Mouse (Mus musculus) liver, embryonic 14.5 days (tissue): ENCODE data around the gene Hibadh. TPM values are rescaled to one million over a fixed set of nuclear protein-coding genes. Genes with fewer than 3 reads are reported as not detected.

Source experiments
- ATAC-seq: fragments of 200-750 bp; cut with Nextera tagmentation; 2 replicates; pipeline ENCODE4 v1.8.0; 2017; ENCODE audit warnings: moderate number of reproducible peaks, mild to moderate bottlenecking, moderate library complexity; ENCODE audit not compliant: insufficient read depth
- DNase-seq, 3 experiments: peaks; one replicate each; pipeline ENCODE4 v3.0.0-alpha.2; 2012 to 2013; ENCODE audit warnings: low read depth in 3 of 3, low spot score in 3 of 3
- H3K27ac ChIP-seq: fragments of 300-500 bp; sonication (generic); 2 replicates; pipeline ENCODE4 v1.5.1; 2014; ENCODE audit warnings: moderate library complexity, mild to moderate bottlenecking, control low read depth, inconsistent platforms
- H3K27me3 ChIP-seq: fragments of 300-500 bp; sonication (generic); 2 replicates; pipeline ENCODE4 v1.6.1; 2014; ENCODE audit warnings: mild to moderate bottlenecking, low read length, moderate library complexity; ENCODE audit not compliant: control insufficient read depth, insufficient read depth
- H3K36me3 ChIP-seq: fragments of 300-500 bp; sonication (generic); replicated peaks from 2 replicates; pipeline ENCODE4 v1.6.1; 2014; ENCODE audit warnings: low read depth; ENCODE audit not compliant: control insufficient read depth, insufficient read depth
- H3K4me1 ChIP-seq, 2 experiments: fragments of 200-500 bp in 1 of 2; fragments of 300-500 bp in 1 of 2; sonication (generic) in 1 of 2; replicated peaks; 2 replicates each; pipeline ENCODE4 v1.6.1; 2012 to 2014; ENCODE audit warnings: antibody characterized with exemption in 1 of 2, inconsistent platforms in 1 of 2, low read length in 1 of 2; ENCODE audit not compliant: control insufficient read depth in 2 of 2, insufficient read depth in 2 of 2
- H3K4me2 ChIP-seq: fragments of 300-500 bp; sonication (generic); 2 replicates; pipeline ENCODE4 v1.6.1; 2014; ENCODE audit warnings: low read depth, mild to moderate bottlenecking, control low read depth, moderate library complexity
- H3K4me3 ChIP-seq, 2 experiments: fragments of 200-500 bp in 1 of 2; fragments of 300-500 bp in 1 of 2; sonication (generic) in 1 of 2; 2 replicates each; pipeline ENCODE4 v1.5.1; 2012 to 2014; ENCODE audit warnings: low read depth in 2 of 2, low read length in 2 of 2, mild to moderate bottlenecking in 2 of 2, control low read depth in 1 of 2, inconsistent platforms in 1 of 2, moderate library complexity in 1 of 2; ENCODE audit not compliant: insufficient read depth in 1 of 2
- H3K9ac ChIP-seq: fragments of 300-500 bp; sonication (generic); replicated peaks from 2 replicates; pipeline ENCODE4 v1.6.1; 2014; ENCODE audit warnings: mild to moderate bottlenecking, control low read depth, moderate library complexity
- H3K9me3 ChIP-seq: fragments of 300-500 bp; sonication (generic); 2 replicates; pipeline ENCODE4 v1.6.1; 2016; ENCODE audit warnings: low read length, mixed read lengths; ENCODE audit not compliant: control insufficient read depth
- CTCF ChIP-seq: IDR thresholded peaks from 2 replicates; pipeline ENCODE4 v1.5.1; 2016; ENCODE audit warnings: antibody characterized with exemption, low read depth, control low read depth
- EP300 ChIP-seq: IDR thresholded peaks from 2 replicates; pipeline ENCODE4 v1.6.1; 2016; ENCODE audit warnings: antibody characterized with exemption, low read depth
- WGBS: fragments of 180-500 bp; shearing (Covaris S2); extraction: QIAGEN DNeasy Blood & Tissue Kit; methylation state at CpG from one replicate; pipeline ENCODE4 v1.1.7; 2014; ENCODE audit not compliant: insufficient replicate concordance; 5-methylcytosine and 5-hydroxymethylcytosine counted together
- polyA plus RNA-seq, 2 experiments: library from polyadenylated mRNA; depleted of rRNA in 1 of 2; stranded (reverse) in 1 of 2; unstranded in 1 of 2; fragments of >200 nt; fragmentation: Nextera tagmentation in 1 of 2; extraction: Ambion mirVana in 1 of 2; gene quantifications; 2 replicates each; pipeline versions ENCODE4 v1.2.1 to v1.2.3; 2012 to 2014

Hibadh gene
- 18.5 and 26.6 TPM in 2 replicates for polyA plus RNA-seq (2012; rRNA removed)
- 41.7 and 42.5 TPM in 2 replicates for polyA plus RNA-seq (2014; fragmentation: Nextera tagmentation; extraction: Ambion mirVana)

DNA sequence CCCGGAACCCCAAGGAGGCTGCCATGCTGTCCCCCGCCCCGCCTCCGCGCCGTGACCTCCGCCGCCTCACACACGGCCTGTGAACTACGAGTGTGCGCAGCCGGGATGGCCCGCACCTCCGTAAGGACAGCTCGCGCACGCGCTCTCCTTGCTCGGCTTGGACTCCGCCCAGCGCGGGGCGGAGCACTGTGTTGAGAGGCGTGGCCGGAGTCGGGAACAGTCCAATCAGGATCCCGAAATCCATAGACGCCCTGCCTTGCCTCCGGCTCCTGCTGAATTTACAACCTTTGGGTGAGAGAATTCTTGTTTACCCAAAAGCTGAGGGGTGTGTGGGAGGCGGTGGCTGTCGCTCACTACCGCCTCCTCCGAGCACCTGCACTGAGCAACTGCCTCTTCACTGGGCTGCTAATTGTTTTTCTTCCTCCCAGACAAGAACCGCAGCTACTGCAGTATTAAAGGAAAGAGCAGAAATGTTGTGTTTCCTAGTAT, at the start of gene Hibadh:
Gene Hibadh (minus strand): TSS at position 166 of the 489 bp plus-strand sequence.
- H3K36me3 ChIP-seq, result no peaks in the 10 kb centered on the region
- H3K27ac ChIP-seq, result peak within 1 kb of the TSS; percentile 80
- H3K27me3 ChIP-seq, result no peaks in the 10 kb centered on the region
- TF ChIP-seq EP300 (no peak), CTCF (peak; percentile 79)
- peak within 1 kb of the TSS; percentile 82 for H3K4me2 ChIP-seq
- H3K4me1 ChIP-seq, result peaks cover 3 to 13% of the 10 kb centered on the region in 2 experiments; a peak in 3 of 4 replicates
- peak within 1 kb of the TSS; percentile 75 to 82 for H3K4me3 ChIP-seq
- H3K9ac ChIP-seq, result peak within 1 kb of the TSS; percentile 67
- DNase-seq (peak; percentile 95 to 96 (median 96)), ATAC-seq (peak; percentile 99)
- WGBS, result under 1% methylated on average over 34 of the region's 34 CpGs
- no peaks in the 10 kb centered on the region for H3K9me3 ChIP-seq

DNA sequence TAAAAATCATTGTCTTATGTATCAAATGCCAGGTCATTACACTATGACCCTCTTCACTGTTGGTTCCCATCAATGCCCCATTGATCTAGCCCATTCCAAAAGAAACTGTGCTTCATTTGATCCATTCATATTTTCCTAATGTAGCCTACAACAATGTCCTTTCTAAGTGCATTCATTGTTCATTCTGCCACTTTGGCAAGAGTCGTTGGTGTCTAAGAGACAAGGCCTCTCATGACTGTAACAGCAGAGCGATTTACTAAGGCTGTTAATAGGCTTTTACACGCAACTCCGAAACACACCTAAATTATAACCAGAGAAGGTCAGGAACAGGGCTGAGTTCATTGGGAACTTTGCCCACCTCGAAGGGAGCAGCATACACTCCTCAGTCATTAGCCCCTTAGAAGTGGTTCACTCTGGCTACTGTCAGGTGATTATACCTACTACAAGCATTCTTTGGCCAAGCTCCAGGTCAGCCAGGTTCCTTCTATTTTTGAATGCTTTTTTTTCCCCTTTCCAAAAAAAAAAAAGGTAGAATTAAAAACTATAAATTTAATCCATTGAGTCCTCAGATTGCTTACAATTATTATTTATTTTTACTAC, 46.8 kb upstream of the Hibadh start:
- no peak for TF ChIP-seq EP300
- TF ChIP-seq CTCF, result no peak
- no peaks in the 10 kb centered on the region for H3K4me1 ChIP-seq
- ATAC-seq (no peak), DNase-seq (no peak)
- H3K9me3 ChIP-seq, result no peaks in the 10 kb centered on the region
- H3K36me3 ChIP-seq, result no peaks in the 10 kb centered on the region
- no peak overlapping the region for H3K4me2 ChIP-seq
- H3K4me3 ChIP-seq, result no peak overlapping the region
- no peak overlapping the region for H3K27ac ChIP-seq
- no peaks in the 10 kb centered on the region for H3K27me3 ChIP-seq
- 66% methylated on average over 5 of the region's 5 CpGs for whole genome bisulfite sequencing
- no peak overlapping the region for H3K9ac ChIP-seq

GRCm38 (mm10) chr6:52682607-52683006, 42.4 kb upstream of the Hibadh start:
- Histone ChIP-seq H3K36me3 (no peaks in the 10 kb centered on the region), H3K9ac (no peak overlapping the region), H3K27ac (no peak overlapping the region), H3K4me3 (no peak overlapping the region), H3K4me1 (no peaks in the 10 kb centered on the region), H3K9me3 (no peaks in the 10 kb centered on the region), H3K4me2 (no peak overlapping the region), H3K27me3 (no peaks in the 10 kb centered on the region)
- 60% methylated on average over 3 of the region's 3 CpGs for WGBS
- DNase-seq, result no peak
- TF ChIP-seq CTCF, result no peak
- no peak for ATAC-seq

GRCm38 (mm10) chr6:52681847-52682485, 41.8 kb upstream of the Hibadh start:
- no peaks in the 10 kb centered on the region for H3K9me3 ChIP-seq
- ATAC-seq (no peak), DNase-seq (no peak)
- no peaks in the 10 kb centered on the region for H3K27me3 ChIP-seq
- no peak overlapping the region for H3K4me2 ChIP-seq
- no peak for TF ChIP-seq EP300
- TF ChIP-seq CTCF, result no peak
- H3K4me3 ChIP-seq, result no peak overlapping the region
- H3K9ac ChIP-seq, result no peak overlapping the region
- 57% methylated on average over 6 of the region's 6 CpGs for WGBS
- H3K27ac ChIP-seq, result no peak overlapping the region
- no peaks in the 10 kb centered on the region for H3K4me1 ChIP-seq
- no peaks in the 10 kb centered on the region for H3K36me3 ChIP-seq

DNA sequence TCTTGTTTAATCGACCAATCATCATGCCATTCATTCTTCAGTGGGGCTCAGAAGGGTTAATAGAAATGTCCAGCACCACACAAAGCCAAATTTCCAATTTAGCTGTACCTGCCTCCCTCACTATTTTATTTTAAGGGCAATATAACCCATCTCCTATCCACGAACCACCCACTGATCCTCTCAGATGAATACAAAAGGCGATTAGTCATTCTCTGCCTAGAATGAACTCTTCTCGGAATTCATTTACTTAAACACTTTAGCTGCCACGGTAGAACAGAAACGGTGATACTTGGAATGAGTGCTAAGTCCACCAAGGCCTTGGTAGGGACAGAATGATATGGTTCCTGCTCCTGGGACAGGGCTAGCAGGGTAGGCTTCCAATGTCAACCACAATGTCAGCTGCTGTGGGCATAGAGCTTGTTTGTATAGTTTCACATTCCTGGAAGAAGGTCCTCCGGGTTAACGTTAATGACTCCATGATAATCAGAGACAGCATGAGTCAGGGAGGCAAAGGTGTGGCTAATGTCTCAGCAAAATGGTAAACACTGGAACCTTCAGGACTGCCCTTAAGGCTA, 40.4 kb upstream of the Hibadh start:
- 40% methylated on average over 8 of the region's 8 CpGs for WGBS
- DNase-seq (no peak), ATAC-seq (no peak)
- H3K27me3 ChIP-seq, result no peaks in the 10 kb centered on the region
- no peak overlapping the region for H3K9ac ChIP-seq
- no peak overlapping the region for H3K4me3 ChIP-seq
- H3K4me2 ChIP-seq, result no peak overlapping the region
- H3K27ac ChIP-seq, result no peak overlapping the region
- no peaks in the 10 kb centered on the region for H3K36me3 ChIP-seq
- H3K9me3 ChIP-seq, result no peaks in the 10 kb centered on the region
- peaks cover 0 to 2% of the 10 kb centered on the region in 2 experiments; a peak in 1 of 4 replicates for H3K4me1 ChIP-seq
- TF ChIP-seq EP300 (no peak), CTCF (no peak)
